Mouse (Mus musculus): ENCODE results near the gene Epha6.

DNA sequence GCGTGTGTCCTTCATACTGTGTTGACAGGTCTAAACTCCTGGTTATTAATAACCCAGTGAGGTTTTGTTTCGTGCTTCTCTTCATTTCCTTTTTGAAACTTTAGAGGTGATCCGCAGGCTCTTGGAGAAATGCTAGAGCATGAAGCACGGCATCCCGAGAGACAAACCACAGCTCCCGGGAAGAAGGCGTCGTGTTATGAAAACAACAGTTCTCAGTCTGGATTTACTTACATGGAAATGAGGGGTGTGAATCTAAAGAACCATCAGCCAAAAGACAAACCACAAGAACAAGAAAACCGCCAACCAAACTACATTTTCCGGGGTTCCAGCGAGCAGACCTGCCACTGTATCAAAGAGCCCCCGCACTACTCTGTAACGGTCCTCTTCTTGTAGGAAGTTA lies 775.7 kb downstream of the Epha6 start:
- no peak for TF ChIP-seq GATA1 (IDR thresholded peaks at IDR 0.05; ENCODE audit: borderline replicate concordance, low read length)
- TF ChIP-seq CTCF (IDR thresholded peaks at IDR 0.05; ENCODE audit: low read depth, low read length) = no peak
- no peak for TF ChIP-seq TAL1 (conservative IDR thresholded peaks at IDR 0.05; ENCODE audit: low read depth, low read length)
